Mouse (Mus musculus): ENCODE measurements around the gene Npr1. TPM values are rescaled to one million over a fixed set of nuclear protein-coding genes. Genes with fewer than 3 reads are reported as not detected.

Gene Npr1
- total RNA-seq (2021) (100 to 1,000 TPM; 193 to 290 TPM), polyA plus RNA-seq (2012; rRNA removed) (367 and 435 TPM in 2 replicates)
- long read RNA-seq, full-length matches to known transcripts, result 140 of 215 reads
- long read RNA-seq, partial matches to known transcripts, result 40 of 215 reads
- long read RNA-seq, other reads (novel, unspliced or antisense), result 35 of 215 reads

DNA sequence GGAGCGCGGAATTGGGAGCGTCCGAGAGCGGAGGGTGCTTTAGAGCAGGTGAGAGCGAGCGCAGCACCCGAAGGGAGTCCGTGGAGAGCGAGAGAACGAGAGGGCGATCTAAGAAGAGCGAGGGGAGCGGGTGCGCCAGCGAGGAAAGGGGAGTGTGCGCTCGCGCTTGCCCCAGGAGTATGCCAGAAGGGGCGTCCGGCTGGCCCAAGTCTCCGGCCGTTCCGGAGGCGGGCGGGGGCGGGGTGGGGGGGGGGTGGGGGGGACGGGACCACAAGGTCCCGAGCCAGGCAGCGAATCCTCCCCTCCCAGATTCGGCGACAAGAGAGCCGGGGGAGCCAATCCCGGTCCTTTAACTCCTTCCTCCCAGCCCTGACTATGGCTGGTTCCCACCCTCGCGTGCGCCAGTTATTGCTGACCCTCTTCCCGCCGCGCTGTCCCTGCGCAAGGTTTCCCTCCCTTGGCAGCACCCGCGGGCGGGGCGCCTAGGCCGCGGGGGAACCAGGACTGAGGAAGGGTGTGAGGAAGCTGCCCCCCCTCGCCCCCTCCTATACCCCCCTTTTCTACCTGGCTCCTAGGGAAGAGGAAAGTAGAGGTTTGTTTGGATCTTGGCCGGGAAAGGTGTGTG lies at the start of gene Npr1:
Gene Npr1, minus strand, starts transcription at position 181 of the 625 bp plus-strand sequence.
- peak; percentile 87 for DNase-seq

- DNase-seq, result peak; percentile 61
Measured at GRCm38 (mm10) chr3:90515242-90515641, 49.6 kb upstream of the Npr1 start.

- DNase-seq, result peak; percentile 87
Measured at GRCm38 (mm10) chr3:90514691-90515090, 49.0 kb upstream of the Npr1 start.

DNA sequence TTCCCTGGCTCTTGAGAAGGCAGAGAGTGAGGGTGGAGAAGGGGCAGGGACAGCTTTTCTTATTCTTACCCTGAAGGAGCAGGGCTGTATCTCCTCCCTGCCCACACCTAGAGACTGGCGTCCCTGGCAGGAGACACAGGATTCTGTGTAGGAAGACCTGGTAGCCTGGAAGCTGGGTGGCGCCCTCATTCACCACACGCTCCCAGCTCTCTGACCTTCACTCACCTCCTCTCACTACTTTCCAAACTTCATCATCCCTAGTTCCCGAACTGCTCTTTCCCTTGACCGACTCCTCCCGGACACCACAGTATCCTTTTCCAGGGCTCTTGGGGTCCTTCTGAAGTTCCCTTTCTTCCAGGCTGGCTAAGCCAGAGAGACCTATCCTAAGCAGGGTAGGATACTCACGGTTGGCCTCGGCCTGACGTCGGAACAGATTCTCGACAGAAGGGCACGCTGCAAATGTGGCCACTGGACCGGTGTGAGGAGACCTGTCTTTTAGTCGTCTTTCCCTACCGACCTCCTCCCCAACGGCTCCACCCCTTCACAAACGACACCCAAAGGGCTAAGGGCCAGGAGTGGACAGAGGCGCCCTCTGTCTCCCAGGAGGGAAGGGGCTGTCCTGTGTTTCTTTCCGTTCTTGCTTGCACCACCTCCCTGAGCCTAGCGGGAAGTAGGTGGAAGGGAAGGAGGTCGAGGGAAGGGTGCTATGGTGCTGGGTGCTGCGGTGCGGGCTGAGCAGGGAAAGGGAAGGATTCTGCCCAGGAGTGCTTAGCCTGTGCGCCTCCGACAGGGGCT lies 48.3 kb upstream of the Npr1 start, which contains the start of the genes S100a1 and S100a13:
Gene S100a1, minus strand, starts transcription at position 597 of the 795 bp plus-strand sequence.
Gene S100a13, plus strand, starts transcription at position 640 of the 795 bp plus-strand sequence.
- DNase-seq, result peak; percentile 90

DNA sequence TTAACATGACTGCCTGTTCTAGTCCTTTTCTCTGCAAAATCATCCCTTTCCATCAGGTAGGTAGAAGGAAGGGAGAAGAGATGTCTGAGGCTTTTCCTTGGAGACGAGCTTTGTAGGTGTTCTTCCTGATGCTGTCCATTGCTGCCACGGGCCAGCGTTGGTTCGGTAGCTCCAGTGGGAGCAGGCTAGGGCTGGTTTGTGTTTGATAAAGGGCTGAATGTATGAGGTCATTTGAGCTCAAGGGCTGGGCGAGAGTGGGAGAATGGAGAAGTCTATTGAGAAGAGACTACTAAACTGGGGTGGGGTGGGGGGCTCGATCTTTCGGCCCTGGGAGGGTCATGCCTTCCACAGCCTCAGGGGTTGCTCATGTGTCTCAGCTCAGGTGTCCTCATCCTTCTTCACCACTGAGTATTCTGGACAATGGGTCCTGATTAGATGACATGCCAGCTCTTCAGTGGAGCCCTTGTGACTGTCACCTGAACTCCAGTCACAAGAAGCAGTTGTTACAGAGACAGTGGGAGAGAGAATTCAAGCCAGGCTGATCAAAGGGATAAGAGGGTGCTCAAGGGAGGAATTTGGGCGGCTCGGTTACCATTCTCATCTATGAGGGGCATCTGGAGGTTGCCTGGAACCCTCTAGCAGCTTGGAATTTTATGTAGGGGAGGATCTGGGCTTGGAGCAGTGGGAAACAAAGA lies 47.4 kb upstream of the Npr1 start:
- DNase-seq, result no peak

DNA sequence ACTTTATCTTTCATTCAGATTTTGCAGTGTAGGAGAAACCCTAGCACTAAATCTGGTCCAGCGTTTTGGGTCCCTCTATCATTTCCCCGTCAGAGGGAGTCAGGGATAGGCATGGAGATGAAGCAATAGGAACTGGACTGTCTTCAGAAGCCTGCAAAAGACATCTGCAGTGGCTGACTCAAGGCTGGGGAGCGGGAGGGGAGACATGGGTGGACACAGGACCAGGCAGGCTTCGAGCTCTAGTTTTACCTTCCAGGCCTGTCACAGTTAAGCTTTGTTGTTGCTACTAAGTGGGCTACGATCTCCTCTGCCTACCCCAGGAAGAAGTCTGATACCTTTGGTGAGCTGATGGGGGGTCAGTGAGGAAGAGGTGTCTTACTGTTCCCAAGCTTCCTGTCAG lies 46.6 kb upstream of the Npr1 start:
- no peak for DNase-seq

- no peak for DNase-seq
Measured at GRCm38 (mm10) chr3:90509747-90510123, 44.1 kb upstream of the Npr1 start.

DNA sequence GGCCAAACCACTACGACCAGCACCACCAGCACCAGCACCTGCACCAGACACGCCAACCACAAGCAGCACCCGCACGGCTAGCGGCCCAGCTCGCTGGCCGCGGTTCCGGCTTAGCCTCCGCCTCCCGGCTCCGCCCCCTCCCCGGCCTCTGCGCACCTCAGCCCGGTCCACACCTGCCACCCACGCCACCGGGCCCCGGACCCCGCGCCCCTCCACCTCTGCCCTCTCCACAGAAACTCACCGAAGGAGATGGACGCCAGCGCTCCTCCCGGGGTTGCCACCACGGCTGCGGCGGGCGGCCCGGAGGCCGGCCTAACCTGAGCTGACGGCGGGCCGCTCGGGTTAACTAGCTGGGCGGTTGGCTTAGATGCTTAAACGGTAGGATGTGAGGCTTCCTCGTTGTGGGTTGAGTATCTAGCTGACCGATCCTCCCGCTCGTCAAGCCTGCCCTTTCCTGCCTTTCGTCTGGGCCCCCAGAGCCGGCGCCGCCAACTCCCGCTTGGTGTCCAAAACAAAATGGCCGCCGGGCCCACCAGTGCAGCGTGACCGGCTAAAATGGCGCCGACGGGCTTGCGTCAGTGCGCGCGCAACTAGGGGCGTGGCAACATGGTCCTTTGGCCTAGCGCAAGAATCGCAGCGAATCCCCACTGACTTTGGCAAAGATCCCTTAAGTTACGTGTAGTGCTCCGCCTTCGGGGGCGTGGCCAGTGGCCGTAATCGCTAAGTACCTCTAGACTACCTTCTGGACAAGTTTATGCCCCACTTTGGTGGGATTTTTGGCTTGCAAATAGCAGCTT lies 43.5 kb upstream of the Npr1 start, which contains the start of gene Chtop:
Gene Chtop, minus strand, starts transcription at position 549 of the 797 bp plus-strand sequence.
- peak; percentile 99 for DNase-seq

GRCm38 (mm10) chr3:90508287-90508949 lies 42.8 kb upstream of the Npr1 start:
- DNase-seq, result no peak

GRCm38 (mm10) chr3:90506362-90506761 lies 40.7 kb upstream of the Npr1 start:
- DNase-seq, result no peak

DNA sequence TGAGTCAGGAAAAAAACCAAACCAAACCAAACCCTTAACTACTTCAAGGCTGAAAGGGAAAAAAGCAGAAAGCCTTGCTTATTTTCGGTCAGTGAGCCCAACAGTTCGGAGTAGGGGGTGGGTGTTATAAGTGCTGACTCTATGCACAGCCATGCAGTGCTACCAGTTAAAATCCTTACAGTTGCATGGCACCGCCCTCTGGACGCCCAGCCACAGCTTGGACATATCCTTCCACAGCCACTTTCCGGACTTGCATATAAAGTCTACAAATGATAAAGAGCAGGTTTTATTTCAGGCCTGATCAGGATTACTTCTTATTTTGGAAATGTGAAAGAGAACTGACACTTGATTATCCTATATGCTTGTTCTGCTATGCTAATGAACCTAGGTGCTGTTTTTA lies 39.5 kb upstream of the Npr1 start:
- no peak for DNase-seq

GRCm38 (mm10) chr3:90503444-90503843 lies 37.8 kb upstream of the Npr1 start:
- no peak for DNase-seq

GRCm38 (mm10) chr3:90497597-90497996 lies 31.9 kb upstream of the Npr1 start:
- no peak for DNase-seq

DNA sequence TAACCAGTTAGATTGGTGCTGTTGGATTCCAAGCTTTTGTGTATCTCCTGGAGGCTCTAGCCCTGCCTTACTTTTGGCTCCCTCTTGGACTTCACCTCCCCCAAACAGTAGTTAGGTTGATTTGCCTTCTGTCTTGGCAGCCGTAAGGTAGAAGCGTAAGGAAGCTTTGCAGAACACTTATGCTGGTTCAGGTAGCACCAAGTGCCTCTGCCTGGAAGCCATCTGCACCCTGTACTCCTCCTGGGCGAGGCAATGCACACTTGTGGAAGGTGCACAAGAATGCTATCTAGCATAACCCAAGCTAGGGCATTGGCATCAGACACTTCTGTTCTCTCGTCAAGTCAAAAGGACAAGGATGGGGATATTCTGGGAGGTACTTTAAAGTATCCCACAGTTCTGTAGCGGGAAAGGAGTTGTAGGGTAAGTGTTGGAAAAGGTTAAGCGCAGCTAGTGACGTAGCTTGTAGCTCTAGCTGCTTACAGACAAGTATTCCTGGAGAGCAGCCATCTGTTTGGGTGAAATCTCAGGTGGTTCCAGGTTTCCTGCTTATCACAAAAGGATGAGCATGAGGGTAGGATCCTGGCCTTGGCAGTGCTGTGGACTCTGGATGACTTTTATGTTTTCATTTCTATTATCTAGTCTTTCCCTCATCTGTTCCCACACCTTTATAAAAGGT lies 30.3 kb upstream of the Npr1 start:
- DNase-seq, result no peak

GRCm38 (mm10) chr3:90493831-90494540 lies 28.3 kb upstream of the Npr1 start:
- DNase-seq, result no peak

- peak; percentile 47 for DNase-seq
Measured at GRCm38 (mm10) chr3:90491350-90491749, 25.7 kb upstream of the Npr1 start.

GRCm38 (mm10) chr3:90490696-90491256 lies 25.1 kb upstream of the Npr1 start, which contains the start of gene Snapin:
TSS of gene Snapin (minus strand) at chr3:90491033.
- peak; percentile 96 for DNase-seq

GRCm38 (mm10) chr3:90488576-90488975 lies 22.9 kb upstream of the Npr1 start:
- no peak for DNase-seq

DNA sequence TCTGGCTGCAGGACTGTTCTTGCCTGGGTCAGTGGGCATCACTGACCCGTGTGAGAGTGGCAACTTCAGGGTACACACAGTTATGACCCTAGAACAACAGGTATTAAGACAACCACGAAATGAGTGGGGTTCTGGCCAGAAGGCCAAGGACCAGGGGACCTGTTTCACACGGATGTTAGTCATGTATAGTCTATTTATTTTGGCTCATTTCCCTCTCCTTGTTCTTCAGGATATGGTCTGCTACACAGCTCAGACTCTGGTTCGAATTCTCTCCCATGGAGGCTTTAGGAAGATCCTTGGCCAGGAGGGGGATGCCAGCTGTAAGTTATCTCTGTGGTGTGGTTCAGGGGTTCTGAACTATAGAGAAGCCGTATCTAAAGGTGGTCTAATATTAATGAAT lies 21.3 kb upstream of the Npr1 start:
- no peak for DNase-seq

Measured in adrenal gland, adult 2 months (tissue).